ENCODE assay signal across 8 mouse cellular contexts in genomic region chr16:30068041-30069020, GRCm38 (mm10). TPM values are rescaled to one million over a fixed set of nuclear protein-coding genes. Genes with fewer than 3 reads are reported as not detected.
DNase-seq lines count a peak whose midpoint lies in the region; ATAC-seq and TF ChIP-seq lines count a peak whose summit lies in the region.

No protein-coding gene starts in this region.

- no peak for TF ChIP-seq CTCF in heart, adult 2 months (IDR thresholded peaks at IDR 0.05)

- H3K79me2 ChIP-seq in heart, adult 2 months (replicated peaks; ENCODE audit: control insufficient read depth, insufficient read depth, low read length), result no peaks in the 10 kb centered on the region

- H3K4me3 ChIP-seq in lung, embryonic 15.5 days, result peak overlapping the region; percentile 29
- H3K4me3 ChIP-seq in heart, adult 2 months, result peak overlapping the region; percentile 62; the same call in 1 of the 2 replicates
- peak overlapping the region; percentile 35 for H3K4me3 ChIP-seq in kidney, embryonic 14.5 days (ENCODE audit: low read length)
- peak overlapping the region; percentile 27 for H3K4me3 ChIP-seq in midbrain, embryonic 12.5 days

- peaks cover 29% of the 10 kb centered on the region for H3K4me1 ChIP-seq in lung, embryonic 15.5 days
- H3K4me1 ChIP-seq in heart, adult 2 months (ENCODE audit: control insufficient read depth, insufficient read depth, low read length), result peaks cover 6% of the 10 kb centered on the region
- peaks cover 32% of the 10 kb centered on the region for H3K4me1 ChIP-seq in kidney, embryonic 14.5 days (ENCODE audit: control insufficient read depth, insufficient read depth, low read length)
- H3K4me1 ChIP-seq in midbrain, embryonic 12.5 days, result peaks cover 48% of the 10 kb centered on the region

- no peak for DNase-seq in lung, postnatal 14 days
- DNase-seq in adrenal gland, postnatal 25 days, result peak; percentile 46
- DNase-seq in heart, adult 2 months, result peak; percentile 36 to 54
- no peak for DNase-seq in frontal cortex, adult 2 months (ENCODE audit: extremely low spot score in 1 of 2, low spot score in 1 of 2)
- DNase-seq in layer of hippocampus, adult 9-10 months (ENCODE audit: low spot score), result no peak

- H3K27me3 ChIP-seq in lung, embryonic 15.5 days, result no peaks in the 10 kb centered on the region
- H3K27me3 ChIP-seq in heart, adult 2 months (ENCODE audit: control insufficient read depth, insufficient read depth, low read length), result no peaks in the 10 kb centered on the region
- no peaks in the 10 kb centered on the region for H3K27me3 ChIP-seq in kidney, embryonic 14.5 days (ENCODE audit: control insufficient read depth, insufficient read depth, low read length)
- peaks cover 51% of the 10 kb centered on the region for H3K27me3 ChIP-seq in midbrain, embryonic 12.5 days

- intact Hi-C loops in heart, adult 2 months (cut with DNase I), result loop anchor here (2.0 to 10.0 kb wide), 2 partner anchors 168 to 434 kb away; no protein-coding TSS in a partner anchor

- no peak for ATAC-seq in lung, embryonic 15.5 days (ENCODE audit: borderline replicate concordance, extremely low read depth, low FRiP score, low TSS enrichment)
- no peak for ATAC-seq in kidney, embryonic 14.5 days (ENCODE audit: low FRiP score, low TSS enrichment)
- no peak for ATAC-seq in midbrain, embryonic 12.5 days (ENCODE audit: low FRiP score, low read depth)

- H3K9ac ChIP-seq in lung, embryonic 15.5 days, result peak overlapping the region; percentile 51
- H3K9ac ChIP-seq in heart, adult 2 months (ENCODE audit: low read depth, low read length), result peak overlapping the region; percentile 46
- peak overlapping the region; percentile 64 for H3K9ac ChIP-seq in kidney, embryonic 14.5 days (ENCODE audit: low read depth, low read length)
- 0 out of 2 replicates have a peak overlapping the region, but pooled peaks have one; percentile 29 for H3K9ac ChIP-seq in midbrain, embryonic 12.5 days (replicated peaks)

- H3K27ac ChIP-seq in lung, embryonic 15.5 days, result peak overlapping the region; percentile 88
- H3K27ac ChIP-seq in heart, adult 2 months, result peak overlapping the region; percentile 18; the same call in 1 of the 2 replicates
- peak overlapping the region; percentile 80 for H3K27ac ChIP-seq in kidney, embryonic 14.5 days (ENCODE audit: low read depth, low read length)
- peak overlapping the region; percentile 46 for H3K27ac ChIP-seq in midbrain, embryonic 12.5 days (replicated peaks)

- peak; percentile 39; the same call in 1 of the 2 replicates for TF ChIP-seq POLR2A in heart, adult 2 months (IDR thresholded peaks at IDR 0.05; ENCODE audit: insufficient read depth, low read depth, low read length)

- TF ChIP-seq EP300 in heart, adult 2 months (IDR thresholded peaks at IDR 0.05; ENCODE audit: insufficient read depth, low read depth, low read length), result no peak

- no peaks in the 10 kb centered on the region for H3K9me3 ChIP-seq in lung, embryonic 15.5 days
- no peaks in the 10 kb centered on the region for H3K9me3 ChIP-seq in kidney, embryonic 14.5 days (ENCODE audit: control insufficient read depth, low read length)
- H3K9me3 ChIP-seq in midbrain, embryonic 12.5 days, result no peaks in the 10 kb centered on the region

- no peaks in the 10 kb centered on the region for H3K36me3 ChIP-seq in lung, embryonic 15.5 days
- peaks cover 3% of the 10 kb centered on the region; the same call in 1 of the 2 replicates for H3K36me3 ChIP-seq in heart, adult 2 months (ENCODE audit: control insufficient read depth, insufficient read depth, low read length)
- H3K36me3 ChIP-seq in kidney, embryonic 14.5 days (ENCODE audit: control insufficient read depth, insufficient read depth, low read length), result peaks cover 6% of the 10 kb centered on the region; the same call in 1 of the 2 replicates
- no peaks in the 10 kb centered on the region for H3K36me3 ChIP-seq in midbrain, embryonic 12.5 days

- H3K4me2 ChIP-seq in lung, embryonic 15.5 days, result peak overlapping the region; percentile 66
- H3K4me2 ChIP-seq in kidney, embryonic 14.5 days (replicated peaks; ENCODE audit: low read depth, low read length), result peak overlapping the region; percentile 90
- peak overlapping the region; percentile 54 for H3K4me2 ChIP-seq in midbrain, embryonic 12.5 days (replicated peaks)

- WGBS in lung, embryonic 15.5 days, result 2% methylated on average over 36 of the region's 36 CpGs
- 14% methylated on average over 36 of the region's 36 CpGs for WGBS in heart, adult 2 months
- WGBS in kidney, embryonic 14.5 days, result under 1% methylated on average over 36 of the region's 36 CpGs
- 1% methylated on average over 36 of the region's 36 CpGs for WGBS in midbrain, embryonic 12.5 days

RNA-seq across cellular contexts. Expression of gene Hes1, which starts 4.1 kb away (rescaled TPM):
- polyA plus RNA-seq in lung, embryonic 15.5 days (2015; fragmentation: Nextera tagmentation; extraction: Ambion mirVana), result 47.1 and 49.2 TPM in 2 replicates
- 32.5 and 34.2 TPM in 2 replicates for total RNA-seq in adrenal gland, postnatal 25 days (2021)
- total RNA-seq in heart, adult 2 months (2021), result 10 to 100 TPM; 16.2 to 21.4 TPM
- polyA plus RNA-seq in heart, adult 2 months (2012; rRNA removed), result 27.1 and 44.6 TPM in 2 replicates
- polyA plus RNA-seq in kidney, embryonic 14.5 days (2014; fragmentation: Nextera tagmentation; extraction: Ambion mirVana), result 68.7 and 82.2 TPM in 2 replicates
- 30.5 and 37.9 TPM in 2 replicates for polyA plus RNA-seq in midbrain, embryonic 12.5 days (2016; fragmentation: Nextera tagmentation; extraction: Ambion mirVana)
- 25.2 and 25.6 TPM in 2 replicates for polyA plus RNA-seq in frontal cortex, adult 2 months (2012; rRNA removed)

Comparison
In these comparisons a context has a peak if more than half of its experiments do, and no peak if none do; other contexts are left out.
1. H3K27ac ChIP-seq: peak in every context shown above with its lines; median percentile 88 in lung, embryonic 15.5 days; 80 in kidney, embryonic 14.5 days; 46 in midbrain, embryonic 12.5 days; 18 in heart, adult 2 months.
2. DNase-seq: peak in adrenal gland, postnatal 25 days (single experiment) and heart, adult 2 months (2 of 2); none in lung, postnatal 14 days (single experiment), frontal cortex, adult 2 months (0 of 2) and layer of hippocampus, adult 9-10 months (single experiment).
3. Peak in every context shown above with its lines, with median percentiles within 50 percentile points of each other: H3K4me2 ChIP-seq, H3K4me3 ChIP-seq and H3K9ac ChIP-seq.